Mouse (Mus musculus): ENCODE data around the gene Taar7e.
"Not testable (repeated sequence)": the region's sequence is repeated elsewhere in the genome, so short reads cannot be mapped to it uniquely, and the experiment has no call there.

GRCm38 (mm10) chr10:24076200-24076599, 38.8 kb downstream of the Taar7e start, which contains the start of gene Taar8a:
- TF ChIP-seq POLR2A (IDR thresholded peaks at IDR 0.05; ENCODE audit: extremely low read depth, insufficient read depth, low read length); CTCF (IDR thresholded peaks at IDR 0.05; ENCODE audit: low read depth, low read length): not testable (repeated sequence)
